Mouse (Mus musculus) stomach, postnatal 0 days (tissue): Measurements from ENCODE around the gene Hist1h4f.

ENCODE experiments used
- CTCF ChIP-seq: IDR thresholded peaks from 2 replicates; pipeline ENCODE4 v1.5.1; 2016; ENCODE audit warnings: antibody characterized with exemption, low read depth, mild to moderate bottlenecking, moderate library complexity
- EP300 ChIP-seq: optimal IDR thresholded peaks from 2 replicates; pipeline ENCODE3; 2016; ENCODE audit warnings: antibody characterized with exemption

- no peak for TF ChIP-seq CTCF
- no peak for TF ChIP-seq EP300
These were observed 25.5 kb downstream of the Hist1h4f start for GRCm38 (mm10) chr13:23525901-23526300.
